Mouse (Mus musculus) intestine, embryonic 15.5 days (tissue): ENCODE measurements around the gene Sstr4. TPM values are rescaled to one million over a fixed set of nuclear protein-coding genes. Genes with fewer than 3 reads are reported as not detected.

Experiments
- ATAC-seq: fragments of 200-750 bp; cut with Nextera tagmentation; 2 replicates; pipeline ENCODE4 v1.8.0; 2017; ENCODE audit warnings: moderate TSS enrichment, moderate library complexity
- H3K27ac ChIP-seq: fragments of 300-500 bp; sonication (generic); 2 replicates; pipeline ENCODE4 v1.5.1; 2015; ENCODE audit warnings: mild to moderate bottlenecking, inconsistent platforms
- H3K27me3 ChIP-seq: fragments of 300-500 bp; sonication (generic); replicated peaks from 2 replicates; pipeline ENCODE4 v1.6.1; 2015; ENCODE audit warnings: inconsistent platforms
- H3K36me3 ChIP-seq: fragments of 300-500 bp; sonication (generic); 2 replicates; pipeline ENCODE4 v1.6.1; 2015; ENCODE audit warnings: inconsistent platforms
- H3K4me1 ChIP-seq: fragments of 300-500 bp; sonication (generic); replicated peaks from 2 replicates; pipeline ENCODE4 v1.6.1; 2015; ENCODE audit warnings: inconsistent platforms
- H3K4me2 ChIP-seq: fragments of 300-500 bp; sonication (generic); replicated peaks from 2 replicates; pipeline ENCODE4 v1.6.1; 2015; ENCODE audit warnings: mild to moderate bottlenecking, inconsistent platforms
- H3K4me3 ChIP-seq: fragments of 300-500 bp; sonication (generic); replicated peaks from 2 replicates; pipeline ENCODE4 v1.5.1; 2015; ENCODE audit warnings: inconsistent platforms
- H3K9ac ChIP-seq: fragments of 300-500 bp; sonication (generic); 2 replicates; pipeline ENCODE4 v1.6.1; 2015; ENCODE audit warnings: inconsistent platforms
- H3K9me3 ChIP-seq: fragments of 300-500 bp; sonication (generic); 2 replicates; pipeline ENCODE4 v1.6.1; 2016; ENCODE audit warnings: inconsistent platforms
- WGBS: fragments of 180-500 bp; shearing (Covaris S2); methylation state at CpG from one replicate; pipeline ENCODE4 v1.1.7; 2015; 5-methylcytosine and 5-hydroxymethylcytosine counted together
- polyA plus RNA-seq: library from polyadenylated mRNA; unstranded; fragments of >200 nt; fragmentation: Nextera tagmentation; extraction: Ambion mirVana; gene quantifications from 2 replicates; pipeline ENCODE4 v1.2.1, GENCODE M21; 2015

Gene Sstr4
- polyA plus RNA-seq, 1 experiment from 2014 or later, result 2.2 TPM

DNA sequence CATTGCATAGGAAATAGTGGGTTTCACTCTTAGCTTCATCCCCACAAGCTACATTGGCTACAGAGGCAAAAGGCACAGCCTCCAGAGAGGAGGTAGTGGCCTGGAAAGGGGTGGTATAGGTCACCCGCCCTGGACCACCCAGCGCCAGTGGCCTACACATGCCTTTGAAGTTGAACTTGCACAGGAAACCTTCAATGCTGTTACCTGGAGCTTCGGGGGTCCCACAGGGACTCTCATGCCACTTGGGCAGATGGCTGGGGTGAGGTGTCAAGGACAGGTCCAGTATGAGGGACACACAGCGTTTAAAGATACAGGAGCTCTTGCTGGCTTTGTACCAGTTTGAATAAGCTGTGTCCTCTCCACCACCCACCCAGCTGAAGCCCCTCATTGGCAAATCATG lies 47.6 kb downstream of the Sstr4 start:
- ATAC-seq, result no peak
- Histone ChIP-seq H3K4me2 (no peak overlapping the region), H3K9ac (no peak overlapping the region), H3K36me3 (no peaks in the 10 kb centered on the region), H3K9me3 (no peaks in the 10 kb centered on the region), H3K4me1 (no peaks in the 10 kb centered on the region), H3K4me3 (peak overlapping the region; percentile 19), H3K27me3 (no peaks in the 10 kb centered on the region), H3K27ac (peak overlapping the region; percentile 62; the same call in 1 of the 2 replicates)
- WGBS, result 83% methylated on average over 4 of the region's 4 CpGs

- peak; percentile 83 for ATAC-seq
- Histone ChIP-seq H3K9me3 (no peaks in the 10 kb centered on the region), H3K4me2 (no peak within 1 kb of the TSS; the same call in 1 of the 2 replicates), H3K27ac (peak within 1 kb of the TSS; percentile 62; the same call in 1 of the 2 replicates), H3K9ac (no peak within 1 kb of the TSS), H3K4me3 (peak within 1 kb of the TSS; percentile 19), H3K36me3 (no peaks in the 10 kb centered on the region), H3K27me3 (no peaks in the 10 kb centered on the region), H3K4me1 (no peaks in the 10 kb centered on the region)
- 45% methylated on average over 13 of the region's 13 CpGs for WGBS
Measured at GRCm38 (mm10) chr2:148443249-148443958, 48.3 kb downstream of the Sstr4 start, which contains the start of gene Cd93. Gene Cd93 (minus strand): TSS chr2:148443563.

DNA sequence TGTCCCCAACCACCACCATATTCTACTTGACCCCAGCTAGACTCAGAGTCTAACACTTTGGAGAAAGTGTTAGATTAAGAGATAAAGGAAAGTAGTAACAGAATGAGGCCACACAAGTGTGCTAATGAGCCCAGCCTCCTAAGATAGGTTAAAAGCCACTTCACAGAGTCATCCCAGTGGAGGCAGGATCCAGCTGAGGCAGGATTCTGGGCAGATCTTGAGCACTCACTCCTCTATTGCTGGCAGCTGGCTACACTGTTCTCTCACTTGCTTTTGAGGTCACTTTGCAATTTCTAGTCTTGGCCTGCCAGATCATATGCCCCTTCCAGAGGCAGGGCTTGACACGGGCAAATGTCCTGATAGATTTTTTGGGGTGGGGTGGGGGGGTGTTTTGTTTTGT lies 49.3 kb downstream of the Sstr4 start:
- Histone ChIP-seq H3K4me1 (no peaks in the 10 kb centered on the region), H3K36me3 (no peaks in the 10 kb centered on the region), H3K9me3 (no peaks in the 10 kb centered on the region), H3K9ac (no peak overlapping the region), H3K27ac (no peak overlapping the region), H3K4me2 (no peak overlapping the region), H3K27me3 (no peaks in the 10 kb centered on the region), H3K4me3 (no peak overlapping the region)
- WGBS, result 64% methylated on average over 1 of the region's 1 CpGs
- no peak for ATAC-seq

- H3K4me3 ChIP-seq, result no peak overlapping the region
- H3K27ac ChIP-seq, result no peak overlapping the region
- ATAC-seq, result no peak
- no peaks in the 10 kb centered on the region for H3K27me3 ChIP-seq
- H3K36me3 ChIP-seq, result no peaks in the 10 kb centered on the region
- H3K9me3 ChIP-seq, result no peaks in the 10 kb centered on the region
- H3K4me2 ChIP-seq, result no peak overlapping the region
- no peak overlapping the region for H3K9ac ChIP-seq
- WGBS, result 83% methylated on average over 1 of the region's 1 CpGs
- H3K4me1 ChIP-seq, result no peaks in the 10 kb centered on the region
Measured at GRCm38 (mm10) chr2:148445616-148446015, 50.5 kb downstream of the Sstr4 start.

Other genes starting within 250 kb of the Sstr4 start
- 46.1 and 47.0 TPM in 2 replicates for gene Thbd, start 12.8 kb downstream of the Sstr4 start, polyA plus RNA-seq
- gene Cd93, start 48.2 kb downstream of the Sstr4 start, polyA plus RNA-seq, result 9.5 and 10.3 TPM in 2 replicates